Mouse (Mus musculus): ENCODE results near the gene Scn8a.

The Scn8a gene

GRCm38 (mm10) chr15:100953955-100954354, 84.3 kb downstream of the Scn8a start:
- no peak for DNase-seq (ENCODE audit: low read depth, low spot score)

DNA sequence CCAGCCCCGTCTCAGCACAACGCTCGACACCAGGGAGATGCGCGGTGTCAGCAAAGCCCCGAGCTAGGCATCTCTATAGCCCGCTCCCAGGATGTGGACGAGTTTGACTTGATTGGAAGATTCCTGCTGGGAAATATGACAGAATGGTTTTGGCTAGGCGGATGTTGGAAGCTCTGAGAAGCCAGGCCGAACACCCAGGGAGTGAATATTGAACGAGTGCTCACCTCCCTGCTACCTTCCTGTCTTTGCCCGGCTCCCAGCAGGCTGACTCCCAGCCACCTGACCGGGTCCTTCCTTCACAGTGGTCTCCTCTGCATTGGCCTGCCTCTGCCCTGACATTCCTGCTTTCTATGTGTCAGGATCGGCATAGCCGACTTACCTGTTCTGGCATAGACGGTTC, 85.1 kb downstream of the Scn8a start:
- DNase-seq (ENCODE audit: low read depth, low spot score): no peak

GRCm38 (mm10) chr15:100960958-100961357, 91.3 kb downstream of the Scn8a start:
- no peak for DNase-seq (ENCODE audit: low read depth, low spot score)

- DNase-seq (ENCODE audit: low read depth, low spot score): peak; percentile 50
Observed at GRCm38 (mm10) chr15:100961561-100961960, 91.9 kb downstream of the Scn8a start.

DNA sequence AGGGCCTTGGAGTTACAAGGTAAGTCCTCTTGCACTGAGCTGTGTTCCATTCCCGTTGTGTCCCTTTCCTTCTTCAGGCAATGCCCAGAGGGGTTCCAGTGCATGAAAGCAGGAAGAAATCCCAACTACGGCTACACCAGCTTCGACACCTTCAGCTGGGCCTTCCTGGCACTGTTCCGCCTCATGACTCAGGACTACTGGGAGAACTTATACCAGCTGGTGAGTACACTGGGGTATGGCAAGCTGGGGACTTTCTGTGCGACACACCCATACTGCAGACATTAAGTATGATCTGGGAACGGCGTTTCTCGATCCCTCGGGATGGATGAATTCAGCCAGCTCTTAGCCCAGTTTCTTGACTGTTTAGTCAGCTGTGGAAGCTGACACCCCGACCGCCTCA, 101.8 kb downstream of the Scn8a start:
- DNase-seq (ENCODE audit: low read depth, low spot score): no peak

DNA sequence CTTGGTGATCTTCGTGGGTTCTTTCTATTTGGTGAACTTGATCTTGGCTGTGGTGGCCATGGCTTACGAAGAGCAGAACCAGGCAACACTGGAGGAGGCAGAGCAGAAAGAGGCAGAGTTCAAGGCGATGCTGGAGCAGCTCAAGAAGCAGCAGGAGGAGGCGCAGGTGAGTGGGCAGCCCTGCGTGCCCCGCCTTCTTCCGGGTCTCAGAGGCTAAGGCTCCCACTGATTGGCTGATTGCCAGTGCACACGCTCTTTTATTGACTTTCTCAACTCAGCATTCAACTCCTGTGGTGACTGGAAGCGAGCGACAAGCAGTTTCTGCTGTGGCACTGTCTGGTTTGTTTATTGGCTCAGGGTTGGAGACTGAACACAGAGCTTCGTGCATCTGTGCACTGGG, 103.1 kb downstream of the Scn8a start:
- peak; percentile 74 for DNase-seq (ENCODE audit: low read depth, low spot score)

- DNase-seq (ENCODE audit: low read depth, low spot score): peak; percentile 54
Observed at GRCm38 (mm10) chr15:100974679-100975078, 105.0 kb downstream of the Scn8a start.

DNA sequence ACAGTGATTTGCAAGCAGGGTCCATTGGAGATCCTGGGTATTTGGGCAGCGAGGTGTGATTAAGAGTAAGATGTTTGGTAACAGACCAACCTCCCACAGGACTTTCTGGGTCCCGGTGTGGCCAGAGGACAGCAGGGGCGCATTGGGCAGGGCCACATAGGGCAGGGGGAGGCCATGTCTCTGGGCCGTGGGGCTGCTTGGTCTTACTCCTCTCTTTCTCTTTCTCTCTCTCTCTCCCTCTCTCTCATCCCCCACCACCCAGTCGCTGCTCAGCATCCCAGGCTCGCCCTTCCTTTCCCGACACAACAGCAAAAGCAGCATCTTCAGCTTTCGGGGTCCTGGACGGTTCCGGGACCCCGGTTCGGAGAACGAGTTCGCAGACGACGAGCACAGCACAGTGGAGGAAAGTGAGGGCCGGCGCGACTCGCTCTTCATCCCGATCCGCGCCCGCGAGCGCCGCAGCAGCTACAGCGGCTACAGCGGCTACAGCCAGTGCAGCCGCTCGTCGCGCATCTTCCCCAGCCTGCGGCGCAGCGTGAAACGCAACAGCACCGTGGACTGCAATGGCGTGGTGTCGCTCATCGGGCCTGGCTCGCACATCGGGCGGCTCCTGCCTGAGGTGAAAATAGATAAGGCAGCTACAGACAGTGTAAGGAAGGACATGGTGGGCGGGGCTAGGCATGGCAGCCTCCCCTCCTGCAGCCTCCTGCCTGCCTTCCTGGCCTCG, 113.9 kb downstream of the Scn8a start:
- peak; percentile 54 for DNase-seq (ENCODE audit: low read depth, low spot score)

DNA sequence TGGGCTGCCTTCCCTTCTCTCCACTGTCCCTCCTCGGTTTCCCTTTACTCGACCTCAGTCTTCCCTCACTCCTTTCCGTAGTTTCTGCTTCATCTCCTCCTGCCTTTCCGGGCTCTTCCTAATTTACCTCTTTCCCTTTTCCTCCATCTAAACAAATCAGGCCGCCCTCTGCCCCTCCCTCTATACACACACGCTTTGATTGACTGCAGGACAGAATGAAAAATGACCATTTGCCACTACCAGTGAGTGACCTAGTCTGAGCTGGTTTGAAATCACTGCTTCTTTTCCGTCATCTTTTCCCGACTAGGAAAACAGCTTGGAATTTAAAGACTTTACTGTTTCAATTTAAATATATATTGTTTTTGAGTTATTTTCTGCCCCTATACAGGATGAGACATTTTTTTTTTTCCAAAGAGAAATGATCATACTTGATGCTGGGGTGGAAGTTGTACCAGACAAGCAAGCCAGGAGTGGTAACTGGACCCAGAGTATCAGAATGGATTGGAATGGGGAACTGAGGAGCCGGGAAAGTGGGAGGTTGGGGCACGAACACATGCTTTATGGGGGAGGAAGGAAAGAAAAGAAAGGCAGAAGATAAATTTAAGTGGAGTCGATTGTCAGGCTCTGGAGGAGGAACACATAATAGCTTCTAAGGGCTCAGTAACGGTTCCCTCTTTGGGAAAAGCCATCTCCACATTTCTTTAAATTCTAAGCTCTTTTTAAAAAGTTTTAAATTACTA, 114.7 kb downstream of the Scn8a start:
- DNase-seq (ENCODE audit: low read depth, low spot score): no peak

- DNase-seq (ENCODE audit: low read depth, low spot score): no peak
Observed at GRCm38 (mm10) chr15:100986479-100986878, 116.8 kb downstream of the Scn8a start.

DNA sequence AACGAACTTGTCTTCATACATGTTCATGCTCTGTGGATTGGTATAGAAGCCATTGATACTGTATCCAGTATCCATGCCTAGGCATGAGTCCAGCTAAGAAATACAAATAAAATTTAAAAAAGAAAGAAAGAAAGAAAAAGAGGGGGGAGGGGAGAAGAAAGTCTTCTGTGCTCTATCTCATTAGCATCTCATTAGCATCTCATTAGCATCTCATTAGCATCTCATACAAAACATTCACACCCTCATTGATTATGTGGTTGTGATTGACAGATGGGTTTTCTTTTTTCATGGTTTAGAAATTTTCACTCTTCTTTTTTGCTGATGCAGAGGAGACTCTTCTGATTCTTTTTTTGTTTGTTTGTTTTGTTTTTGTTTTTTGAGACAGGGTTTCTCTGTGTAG, 117.4 kb downstream of the Scn8a start:
- DNase-seq (ENCODE audit: low read depth, low spot score): no peak

DNA sequence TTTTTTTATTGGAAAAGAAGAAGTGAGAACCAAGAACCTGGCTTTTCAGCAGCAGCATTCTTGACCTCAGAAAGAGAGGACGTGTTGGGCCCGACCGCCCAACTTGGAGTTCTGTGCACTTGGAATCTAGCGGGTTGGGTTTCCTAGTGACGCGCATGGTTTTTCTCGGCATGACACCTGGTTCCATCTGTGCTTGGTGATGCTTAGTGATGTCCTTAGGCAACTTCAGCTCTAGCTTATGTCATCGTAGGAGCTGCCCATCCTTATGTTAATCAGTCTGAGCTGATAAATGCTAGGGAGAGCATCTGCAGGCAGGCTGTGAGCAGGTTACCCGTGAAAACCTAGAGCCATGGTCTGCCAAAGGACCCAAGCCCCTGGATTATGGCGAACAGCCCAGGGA, 120.6 kb downstream of the Scn8a start:
- DNase-seq (ENCODE audit: low read depth, low spot score): no peak

GRCm38 (mm10) chr15:100997090-100997489, 127.4 kb downstream of the Scn8a start:
- peak; percentile 55 for DNase-seq (ENCODE audit: low read depth, low spot score)

DNA sequence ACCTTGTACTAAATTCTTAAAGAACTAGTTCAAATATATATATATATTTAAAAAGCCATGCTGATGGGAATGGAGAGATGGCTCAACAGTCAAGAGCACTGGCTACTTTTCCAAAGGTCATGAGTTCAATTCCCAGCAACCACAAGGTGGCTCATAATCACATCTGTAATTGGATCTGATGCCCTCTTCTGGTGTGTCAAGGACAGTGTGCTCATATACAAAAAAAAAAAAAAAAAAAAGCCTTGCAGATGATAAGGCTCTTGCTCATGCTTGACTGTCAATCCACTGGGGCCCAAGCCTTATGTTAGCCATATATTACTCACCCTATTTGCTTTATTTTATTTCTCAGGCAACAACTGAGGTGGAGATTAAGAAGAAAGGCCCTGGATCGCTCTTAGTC, 132.0 kb downstream of the Scn8a start:
- no peak for DNase-seq (ENCODE audit: low read depth, low spot score)

DNA sequence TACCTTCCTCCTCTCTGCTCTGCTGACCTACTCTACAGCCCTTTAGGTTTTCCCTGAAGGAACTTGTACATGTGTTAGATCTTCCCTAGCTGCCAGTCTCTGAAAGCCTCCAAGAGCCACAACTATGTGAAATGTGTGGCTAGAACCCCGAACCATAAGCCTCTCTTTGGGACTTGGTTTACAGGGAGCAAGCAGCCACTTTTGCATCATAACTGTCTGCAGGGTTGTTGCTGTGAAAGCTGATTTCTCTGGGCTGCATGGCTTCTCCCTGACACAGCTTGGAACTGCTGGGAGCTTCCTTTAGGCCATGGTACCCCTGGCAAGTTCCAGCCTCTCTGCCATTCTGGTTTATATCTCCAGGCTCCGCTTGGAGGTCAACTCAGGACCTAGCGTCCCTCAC, 132.8 kb downstream of the Scn8a start:
- DNase-seq (ENCODE audit: low read depth, low spot score): no peak

DNA sequence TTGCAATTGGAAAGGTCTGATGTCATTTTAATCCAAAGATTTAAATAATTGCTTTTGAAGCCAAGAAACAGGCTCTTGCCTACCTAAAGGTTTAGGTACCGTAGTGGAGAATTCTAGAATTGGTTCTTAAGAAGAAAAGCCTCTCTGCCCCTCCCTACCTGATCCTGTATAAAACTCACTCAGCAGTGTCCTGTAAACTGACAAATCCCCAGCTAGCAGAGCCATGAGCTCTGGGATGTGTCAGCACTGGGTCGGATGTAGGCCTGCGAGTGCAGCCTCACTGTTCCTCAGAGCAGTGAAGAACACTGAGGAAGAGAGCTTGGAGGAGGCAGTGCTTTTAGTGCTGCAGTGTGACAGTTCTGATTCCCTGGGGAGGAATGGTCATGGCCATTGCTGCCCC, 134.9 kb downstream of the Scn8a start:
- DNase-seq (ENCODE audit: low read depth, low spot score): no peak

- no peak for DNase-seq (ENCODE audit: low read depth, low spot score)
Observed at GRCm38 (mm10) chr15:101005717-101006116, 136.1 kb downstream of the Scn8a start.

GRCm38 (mm10) chr15:101006251-101007040, 136.8 kb downstream of the Scn8a start:
- DNase-seq (ENCODE audit: low read depth, low spot score): peak; percentile 59

DNA sequence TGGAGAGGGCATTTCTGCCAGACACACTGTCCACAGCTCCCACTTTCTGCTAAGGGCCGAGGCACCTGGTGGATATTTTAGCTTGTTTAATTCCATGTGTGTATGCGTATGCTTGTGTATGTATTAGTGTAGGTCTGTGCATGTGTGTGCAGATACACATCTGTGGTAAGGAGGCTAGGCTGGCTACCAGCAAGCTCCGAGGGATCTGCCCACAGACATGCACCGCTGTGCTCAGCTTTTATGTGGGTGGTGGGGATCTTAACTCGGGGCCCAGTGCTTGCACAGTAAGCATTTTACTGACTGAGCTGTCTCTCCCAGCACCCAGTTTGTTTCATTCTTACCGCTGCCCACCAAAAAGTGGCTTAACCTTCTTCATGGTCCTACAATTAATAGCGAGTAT, 137.6 kb downstream of the Scn8a start:
- no peak for DNase-seq (ENCODE audit: low read depth, low spot score)

DNA sequence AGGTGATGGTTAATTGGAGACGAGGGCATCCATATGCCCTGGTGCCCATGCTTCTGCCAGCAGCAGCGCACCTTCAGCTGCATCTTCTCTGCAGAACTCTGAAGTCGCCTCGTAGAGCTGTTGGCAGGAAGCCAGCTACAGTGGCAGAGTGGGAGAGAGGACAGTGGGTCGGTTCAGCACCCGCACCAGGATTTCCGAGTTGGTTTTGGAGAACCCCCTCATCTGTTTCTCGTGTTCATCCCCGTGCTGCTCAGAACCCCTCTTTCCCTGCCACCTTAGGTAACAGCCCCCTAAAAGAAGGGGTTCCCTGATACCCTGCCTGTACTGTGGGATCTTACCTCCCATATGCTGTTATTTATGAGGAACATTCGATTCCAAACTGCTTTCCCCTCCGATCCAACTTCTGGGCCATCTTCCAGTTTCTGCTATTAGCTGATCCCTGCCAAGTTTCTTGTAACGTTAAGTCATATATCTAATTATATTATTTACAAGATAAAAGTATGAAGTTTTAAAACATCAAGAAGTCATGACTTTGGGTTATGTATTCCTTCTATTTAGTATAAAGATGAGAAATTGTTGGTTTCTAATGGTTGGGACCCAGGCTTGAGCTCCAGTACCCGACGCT, 138.8 kb downstream of the Scn8a start:
- DNase-seq (ENCODE audit: low read depth, low spot score): no peak

- peak; percentile 92 for DNase-seq (ENCODE audit: low read depth, low spot score)
Observed at GRCm38 (mm10) chr15:101011352-101011751, 141.7 kb downstream of the Scn8a start.

- no peak for DNase-seq (ENCODE audit: low read depth, low spot score)
Observed at GRCm38 (mm10) chr15:101028960-101029359, 159.3 kb downstream of the Scn8a start.
